Mouse (Mus musculus) liver, postnatal 0 days (tissue): Measurements from ENCODE around the gene Cse1l.

Source experiments
- CTCF ChIP-seq: sonication (generic); IDR thresholded peaks from 2 replicates; pipeline ENCODE4 v1.5.1; 2016; ENCODE audit warnings: antibody characterized with exemption, low read depth
- EP300 ChIP-seq: IDR thresholded peaks from 2 replicates; pipeline ENCODE4 v1.6.1; 2016; ENCODE audit warnings: antibody characterized with exemption, low read depth, mild to moderate bottlenecking

GRCm38 (mm10) chr2:166896974-166897373 is 8.9 kb upstream of the Cse1l start:
- TF ChIP-seq CTCF, result no peak
- no peak for TF ChIP-seq EP300
